Mouse (Mus musculus): ENCODE data around the gene Cstad. TPM values are rescaled to one million over a fixed set of nuclear protein-coding genes. Genes with fewer than 3 reads are reported as not detected.

The Cstad gene
- total and polyA plus RNA-seq, 2 experiments from 2014 or later, result 0.55 to 0.64 TPM

DNA sequence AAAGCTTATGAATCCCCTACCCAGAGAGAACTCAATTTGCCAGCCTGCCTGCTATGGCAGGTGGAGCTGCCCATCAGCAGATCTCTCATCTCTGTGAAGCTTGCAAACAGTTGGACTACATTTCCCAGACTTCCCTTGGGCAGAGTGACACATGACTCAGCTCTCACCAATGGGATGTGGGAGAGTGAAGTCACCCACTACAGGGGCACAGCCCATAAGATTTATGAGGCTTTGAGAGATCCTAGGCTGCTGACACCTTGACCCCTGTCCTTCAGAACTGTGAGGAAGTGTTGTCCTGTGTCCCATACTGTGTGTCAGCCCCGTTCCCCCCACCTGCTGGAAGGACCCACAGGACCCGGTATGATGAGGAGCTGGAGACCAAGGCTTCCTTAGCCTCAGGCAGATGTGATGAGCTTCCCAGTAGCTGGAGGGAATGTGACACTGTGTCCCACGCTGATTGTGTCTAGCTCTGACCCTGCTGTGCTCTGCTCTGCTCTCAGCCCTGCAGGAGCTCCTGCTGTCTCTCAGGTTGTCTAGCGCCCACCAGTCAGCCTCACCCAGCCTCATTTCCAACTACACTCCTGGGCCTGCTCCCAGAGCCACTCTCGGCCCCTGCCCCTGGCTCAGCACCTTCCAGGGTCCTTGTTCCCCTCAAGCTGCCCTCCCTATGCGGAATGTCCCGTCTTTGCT, 40.8 kb upstream of the Cstad start:
- H3K36me3 ChIP-seq (ENCODE audit: insufficient read depth, low read length), result no peaks in the 10 kb centered on the region
- H3K9ac ChIP-seq (replicated peaks; ENCODE audit: low read length, poor library complexity, severe bottlenecking), result 0 out of 2 replicates have a peak overlapping the region, but pooled peaks have one; percentile 1
- H3K9me3 ChIP-seq (ENCODE audit: low read length), result no peaks in the 10 kb centered on the region
- H3K4me2 ChIP-seq (ENCODE audit: low read depth, low read length, poor library complexity, severe bottlenecking), result peak overlapping the region; percentile 26; the same call in 1 of the 2 replicates
- 0 out of 2 replicates have a peak, but pooled peaks cover 4% of the 10 kb centered on the region for H3K4me1 ChIP-seq (ENCODE audit: insufficient read depth, low read length)
- 52% methylated on average over 7 of the region's 7 CpGs for WGBS
- no peak for TF ChIP-seq CTCF (IDR thresholded peaks at IDR 0.05)
- peak; percentile 87 for DNase-seq (ENCODE audit: low spot score)
- ATAC-seq (ENCODE audit: low FRiP score), result peak; percentile 86
- peak overlapping the region; percentile 55 for H3K27ac ChIP-seq (ENCODE audit: low read depth, low read length)
- no peaks in the 10 kb centered on the region for H3K27me3 ChIP-seq (ENCODE audit: insufficient read depth, low read length)
- H3K4me3 ChIP-seq (ENCODE audit: low read depth, low read length), result no peak overlapping the region

DNA sequence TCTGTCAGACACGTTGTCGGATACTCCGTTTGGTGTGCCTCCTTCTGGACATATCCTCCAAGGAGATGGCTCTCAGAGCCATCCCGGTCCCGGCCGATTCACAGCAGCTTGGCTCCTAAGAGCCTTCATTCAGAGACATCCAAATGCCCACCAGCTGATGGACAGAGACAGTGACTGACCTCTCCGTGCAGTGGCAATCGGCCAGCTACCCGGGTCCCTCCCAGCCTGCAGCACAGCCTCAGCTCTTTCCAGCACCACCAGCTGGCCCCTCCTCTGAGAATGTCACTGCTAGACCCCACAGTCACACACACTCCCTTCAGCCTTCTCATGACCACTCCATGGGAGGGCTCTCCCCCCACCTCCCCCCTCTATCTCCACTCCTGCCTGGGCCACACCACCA, 39.6 kb upstream of the Cstad start:
- H3K9ac ChIP-seq (replicated peaks; ENCODE audit: low read length, poor library complexity, severe bottlenecking), result no peak overlapping the region
- no peak for TF ChIP-seq CTCF (IDR thresholded peaks at IDR 0.05)
- H3K4me2 ChIP-seq (ENCODE audit: low read depth, low read length, poor library complexity, severe bottlenecking), result no peak overlapping the region
- no peaks in the 10 kb centered on the region for H3K36me3 ChIP-seq (ENCODE audit: insufficient read depth, low read length)
- no peak overlapping the region for H3K4me3 ChIP-seq (ENCODE audit: low read depth, low read length)
- 0 out of 2 replicates have a peak, but pooled peaks cover 4% of the 10 kb centered on the region for H3K4me1 ChIP-seq (ENCODE audit: insufficient read depth, low read length)
- H3K27me3 ChIP-seq (ENCODE audit: insufficient read depth, low read length), result no peaks in the 10 kb centered on the region
- H3K27ac ChIP-seq (ENCODE audit: low read depth, low read length), result no peak overlapping the region
- DNase-seq (ENCODE audit: low spot score) (no peak), ATAC-seq (ENCODE audit: low FRiP score) (no peak)
- 74% methylated on average over 9 of the region's 9 CpGs for WGBS
- no peaks in the 10 kb centered on the region for H3K9me3 ChIP-seq (ENCODE audit: low read length)

GRCm38 (mm10) chr2:30556495-30556894, 38.3 kb upstream of the Cstad start:
- ATAC-seq (ENCODE audit: low FRiP score) (no peak), DNase-seq (ENCODE audit: low spot score) (no peak)
- 0 out of 2 replicates have a peak, but pooled peaks cover 4% of the 10 kb centered on the region for H3K4me1 ChIP-seq (ENCODE audit: insufficient read depth, low read length)
- TF ChIP-seq CTCF (IDR thresholded peaks at IDR 0.05), result no peak
- no peak overlapping the region for H3K27ac ChIP-seq (ENCODE audit: low read depth, low read length)
- no peak overlapping the region for H3K4me2 ChIP-seq (ENCODE audit: low read depth, low read length, poor library complexity, severe bottlenecking)
- H3K27me3 ChIP-seq (ENCODE audit: insufficient read depth, low read length), result no peaks in the 10 kb centered on the region
- H3K9ac ChIP-seq (replicated peaks; ENCODE audit: low read length, poor library complexity, severe bottlenecking), result no peak overlapping the region
- WGBS, result 95% methylated on average over 5 of the region's 5 CpGs
- H3K36me3 ChIP-seq (ENCODE audit: insufficient read depth, low read length), result no peaks in the 10 kb centered on the region
- no peak overlapping the region for H3K4me3 ChIP-seq (ENCODE audit: low read depth, low read length)
- no peaks in the 10 kb centered on the region for H3K9me3 ChIP-seq (ENCODE audit: low read length)

GRCm38 (mm10) chr2:30559552-30559951, 35.3 kb upstream of the Cstad start:
- no peak overlapping the region for H3K4me3 ChIP-seq (ENCODE audit: low read depth, low read length)
- no peaks in the 10 kb centered on the region for H3K4me1 ChIP-seq (ENCODE audit: insufficient read depth, low read length)
- no peaks in the 10 kb centered on the region for H3K36me3 ChIP-seq (ENCODE audit: insufficient read depth, low read length)
- no peaks in the 10 kb centered on the region for H3K9me3 ChIP-seq (ENCODE audit: low read length)
- H3K4me2 ChIP-seq (ENCODE audit: low read depth, low read length, poor library complexity, severe bottlenecking), result no peak overlapping the region
- no peak for TF ChIP-seq CTCF (IDR thresholded peaks at IDR 0.05)
- ATAC-seq (ENCODE audit: low FRiP score) (no peak), DNase-seq (ENCODE audit: low spot score) (no peak)
- H3K9ac ChIP-seq (replicated peaks; ENCODE audit: low read length, poor library complexity, severe bottlenecking), result no peak overlapping the region
- H3K27me3 ChIP-seq (ENCODE audit: insufficient read depth, low read length), result no peaks in the 10 kb centered on the region
- H3K27ac ChIP-seq (ENCODE audit: low read depth, low read length), result no peak overlapping the region
- WGBS, result 93% methylated on average over 1 of the region's 1 CpGs

GRCm38 (mm10) chr2:30562553-30562952, 32.3 kb upstream of the Cstad start:
- ATAC-seq (ENCODE audit: low FRiP score), result no peak

DNA sequence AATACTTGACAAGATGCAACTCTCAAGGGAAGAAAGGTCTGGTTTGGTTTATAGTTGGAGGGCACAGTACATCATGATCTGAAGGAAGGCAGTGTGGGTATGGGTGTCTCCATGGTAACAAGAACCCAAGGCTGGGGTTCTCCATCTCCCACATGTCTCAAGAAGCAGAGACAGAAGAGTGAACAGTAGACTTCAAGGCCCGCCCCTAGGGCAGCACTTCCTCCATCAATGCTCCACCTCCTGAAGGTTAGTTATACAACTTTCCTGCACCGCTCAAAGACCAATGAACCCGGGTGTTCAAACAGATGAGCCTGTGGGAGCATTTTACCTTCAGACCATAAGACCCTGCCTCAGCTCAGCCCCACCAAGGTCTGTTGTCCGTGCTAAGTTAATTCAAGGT, 23.2 kb upstream of the Cstad start:
- H3K4me1 ChIP-seq (ENCODE audit: insufficient read depth, low read length), result no peaks in the 10 kb centered on the region
- H3K9me3 ChIP-seq (ENCODE audit: low read length), result no peaks in the 10 kb centered on the region
- DNase-seq (ENCODE audit: low spot score), result no peak
- ATAC-seq (ENCODE audit: low FRiP score), result no peak
- no peaks in the 10 kb centered on the region for H3K36me3 ChIP-seq (ENCODE audit: insufficient read depth, low read length)
- H3K4me2 ChIP-seq (ENCODE audit: low read depth, low read length, poor library complexity, severe bottlenecking), result no peak overlapping the region
- H3K27ac ChIP-seq (ENCODE audit: low read depth, low read length), result no peak overlapping the region
- WGBS, result 89% methylated on average over 4 of the region's 4 CpGs
- H3K9ac ChIP-seq (replicated peaks; ENCODE audit: low read length, poor library complexity, severe bottlenecking), result no peak overlapping the region
- no peak for TF ChIP-seq CTCF (IDR thresholded peaks at IDR 0.05)
- H3K27me3 ChIP-seq (ENCODE audit: insufficient read depth, low read length), result no peaks in the 10 kb centered on the region
- H3K4me3 ChIP-seq (ENCODE audit: low read depth, low read length), result no peak overlapping the region

More at GRCm38 (mm10) chr2:30562553-30562952, 32.3 kb upstream of the Cstad start:
- no peak overlapping the region for H3K4me2 ChIP-seq (ENCODE audit: low read depth, low read length, poor library complexity, severe bottlenecking)
- WGBS, result 89% methylated on average over 3 of the region's 3 CpGs
- H3K4me1 ChIP-seq (ENCODE audit: insufficient read depth, low read length), result no peaks in the 10 kb centered on the region
- no peaks in the 10 kb centered on the region for H3K9me3 ChIP-seq (ENCODE audit: low read length)
- no peak overlapping the region for H3K9ac ChIP-seq (replicated peaks; ENCODE audit: low read length, poor library complexity, severe bottlenecking)
- H3K36me3 ChIP-seq (ENCODE audit: insufficient read depth, low read length), result no peaks in the 10 kb centered on the region
- H3K27me3 ChIP-seq (ENCODE audit: insufficient read depth, low read length), result no peaks in the 10 kb centered on the region
- no peak overlapping the region for H3K4me3 ChIP-seq (ENCODE audit: low read depth, low read length)
- no peak for TF ChIP-seq CTCF (IDR thresholded peaks at IDR 0.05)
- H3K27ac ChIP-seq (ENCODE audit: low read depth, low read length), result no peak overlapping the region
- no peak for DNase-seq (ENCODE audit: low spot score)

Data from midbrain, postnatal 0 days (tissue).